Mouse (Mus musculus) stomach, embryonic 15.5 days (tissue): ENCODE data around the gene Pcca. TPM values are rescaled to one million over a fixed set of nuclear protein-coding genes. Genes with fewer than 3 reads are reported as not detected.

ENCODE experiments used
- ATAC-seq: fragments of 200-750 bp; cut with Nextera tagmentation; 2 replicates; pipeline ENCODE4 v1.8.0; 2017; ENCODE audit warnings: low read depth, moderate number of reproducible peaks, moderate TSS enrichment; ENCODE audit not compliant: insufficient read depth, low FRiP score
- H3K27ac ChIP-seq: fragments of 300-500 bp; sonication (generic); 2 replicates; pipeline ENCODE4 v1.5.1; 2015; ENCODE audit warnings: mild to moderate bottlenecking, inconsistent platforms
- H3K27me3 ChIP-seq: fragments of 300-500 bp; sonication (generic); replicated peaks from 2 replicates; pipeline ENCODE4 v1.6.1; 2015; ENCODE audit warnings: inconsistent platforms
- H3K36me3 ChIP-seq: fragments of 300-500 bp; sonication (generic); 2 replicates; pipeline ENCODE4 v1.6.1; 2015; ENCODE audit warnings: inconsistent platforms
- H3K4me1 ChIP-seq: fragments of 300-500 bp; sonication (generic); 2 replicates; pipeline ENCODE4 v1.6.1; 2015; ENCODE audit warnings: inconsistent platforms
- H3K4me2 ChIP-seq: fragments of 300-500 bp; sonication (generic); 2 replicates; pipeline ENCODE4 v1.6.1; 2015; ENCODE audit warnings: mild to moderate bottlenecking, inconsistent platforms
- H3K4me3 ChIP-seq: fragments of 300-500 bp; sonication (generic); replicated peaks from 2 replicates; pipeline ENCODE4 v1.5.1; 2015; ENCODE audit warnings: inconsistent platforms
- H3K9ac ChIP-seq: fragments of 300-500 bp; sonication (generic); 2 replicates; pipeline ENCODE4 v1.6.1; 2015; ENCODE audit warnings: inconsistent platforms
- H3K9me3 ChIP-seq: fragments of 300-500 bp; sonication (generic); 2 replicates; pipeline ENCODE4 v1.6.1; 2016; ENCODE audit warnings: inconsistent platforms
- WGBS: fragments of 180-500 bp; shearing (Covaris S2); methylation state at CpG from one replicate; pipeline ENCODE4 v1.1.7; 2015; 5-methylcytosine and 5-hydroxymethylcytosine counted together
- polyA plus RNA-seq: library from polyadenylated mRNA; unstranded; fragments of >200 nt; fragmentation: Nextera tagmentation; extraction: Ambion mirVana; gene quantifications from 2 replicates; pipeline ENCODE4 v1.2.1, GENCODE M21; 2015

Gene Pcca
- polyA plus RNA-seq, 1 experiment from 2014 or later, result 19.2 TPM

- Histone ChIP-seq H3K9me3 (no peaks in the 10 kb centered on the region), H3K4me1 (no peaks in the 10 kb centered on the region), H3K36me3 (no peaks in the 10 kb centered on the region), H3K4me3 (no peak overlapping the region), H3K9ac (no peak overlapping the region), H3K27me3 (no peaks in the 10 kb centered on the region), H3K27ac (no peak overlapping the region), H3K4me2 (no peak overlapping the region)
- no peak for ATAC-seq
- 38% methylated on average over 4 of the region's 4 CpGs for WGBS
Measured at GRCm38 (mm10) chr14:122721750-122722149, 187.6 kb downstream of the Pcca start.

GRCm38 (mm10) chr14:122726456-122726855 is 192.3 kb downstream of the Pcca start:
- H3K27me3 ChIP-seq, result no peaks in the 10 kb centered on the region
- no peak overlapping the region for H3K9ac ChIP-seq
- 94% methylated on average over 1 of the region's 1 CpGs for WGBS
- H3K4me3 ChIP-seq, result no peak overlapping the region
- no peaks in the 10 kb centered on the region for H3K4me1 ChIP-seq
- H3K4me2 ChIP-seq, result no peak overlapping the region
- no peak overlapping the region for H3K27ac ChIP-seq
- ATAC-seq, result no peak
- no peaks in the 10 kb centered on the region for H3K9me3 ChIP-seq
- no peaks in the 10 kb centered on the region for H3K36me3 ChIP-seq

GRCm38 (mm10) chr14:122729431-122730073 is 195.4 kb downstream of the Pcca start:
- Histone ChIP-seq H3K36me3 (no peaks in the 10 kb centered on the region), H3K9ac (no peak overlapping the region), H3K4me2 (no peak overlapping the region), H3K4me3 (no peak overlapping the region), H3K4me1 (no peaks in the 10 kb centered on the region), H3K27ac (no peak overlapping the region), H3K27me3 (no peaks in the 10 kb centered on the region), H3K9me3 (no peaks in the 10 kb centered on the region)
- 69% methylated on average over 4 of the region's 4 CpGs for WGBS
- no peak for ATAC-seq

- H3K27ac ChIP-seq, result no peak overlapping the region
- H3K36me3 ChIP-seq, result no peaks in the 10 kb centered on the region
- WGBS, result 60% methylated on average over 4 of the region's 4 CpGs
Measured at GRCm38 (mm10) chr14:122730921-122731551, 196.9 kb downstream of the Pcca start.

GRCm38 (mm10) chr14:122736806-122737205 is 202.7 kb downstream of the Pcca start:
- no peaks in the 10 kb centered on the region for H3K9me3 ChIP-seq
- ATAC-seq, result no peak
- no peak overlapping the region for H3K4me2 ChIP-seq
- no peak overlapping the region for H3K4me3 ChIP-seq
- H3K27ac ChIP-seq, result no peak overlapping the region
- no peaks in the 10 kb centered on the region for H3K27me3 ChIP-seq
- H3K9ac ChIP-seq, result no peak overlapping the region
- H3K4me1 ChIP-seq, result no peaks in the 10 kb centered on the region
- H3K36me3 ChIP-seq, result no peaks in the 10 kb centered on the region

More at GRCm38 (mm10) chr14:122730921-122731551, 196.9 kb downstream of the Pcca start:
- Histone ChIP-seq H3K27me3 (no peaks in the 10 kb centered on the region), H3K9me3 (no peaks in the 10 kb centered on the region), H3K4me3 (no peak overlapping the region), H3K4me1 (no peaks in the 10 kb centered on the region), H3K4me2 (no peak overlapping the region), H3K9ac (no peak overlapping the region)
- ATAC-seq, result no peak

- Histone ChIP-seq H3K4me1 (no peaks in the 10 kb centered on the region), H3K4me3 (no peak overlapping the region), H3K27ac (no peak overlapping the region), H3K9ac (no peak overlapping the region), H3K9me3 (no peaks in the 10 kb centered on the region), H3K4me2 (no peak overlapping the region), H3K36me3 (no peaks in the 10 kb centered on the region), H3K27me3 (no peaks in the 10 kb centered on the region)
- WGBS, result 61% methylated on average over 3 of the region's 3 CpGs
- no peak for ATAC-seq
Measured at GRCm38 (mm10) chr14:122747860-122748842, 214.0 kb downstream of the Pcca start.

GRCm38 (mm10) chr14:122751552-122751951 is 217.4 kb downstream of the Pcca start:
- Histone ChIP-seq H3K9ac (no peak overlapping the region), H3K4me2 (no peak overlapping the region), H3K27ac (no peak overlapping the region), H3K9me3 (no peaks in the 10 kb centered on the region), H3K27me3 (no peaks in the 10 kb centered on the region), H3K4me3 (no peak overlapping the region), H3K36me3 (no peaks in the 10 kb centered on the region), H3K4me1 (no peaks in the 10 kb centered on the region)
- 82% methylated on average over 1 of the region's 1 CpGs for WGBS
- no peak for ATAC-seq

- no peak overlapping the region for H3K27ac ChIP-seq
- H3K9me3 ChIP-seq, result no peaks in the 10 kb centered on the region
- 61% methylated on average over 2 of the region's 2 CpGs for WGBS
- no peaks in the 10 kb centered on the region for H3K36me3 ChIP-seq
- no peak overlapping the region for H3K9ac ChIP-seq
- H3K4me3 ChIP-seq, result no peak overlapping the region
- H3K4me1 ChIP-seq, result no peaks in the 10 kb centered on the region
- no peaks in the 10 kb centered on the region for H3K27me3 ChIP-seq
- ATAC-seq, result no peak
- H3K4me2 ChIP-seq, result no peak overlapping the region
Measured at GRCm38 (mm10) chr14:122753278-122753677, 219.2 kb downstream of the Pcca start.

- H3K36me3 ChIP-seq, result no peaks in the 10 kb centered on the region
- no peaks in the 10 kb centered on the region for H3K27me3 ChIP-seq
- ATAC-seq, result no peak
- no peaks in the 10 kb centered on the region for H3K9me3 ChIP-seq
- H3K4me1 ChIP-seq, result no peaks in the 10 kb centered on the region
- H3K4me3 ChIP-seq, result no peak overlapping the region
- H3K9ac ChIP-seq, result no peak overlapping the region
- no peak overlapping the region for H3K4me2 ChIP-seq
- 84% methylated on average over 3 of the region's 3 CpGs for WGBS
- no peak overlapping the region for H3K27ac ChIP-seq
Measured at GRCm38 (mm10) chr14:122754311-122754710, 220.2 kb downstream of the Pcca start.

GRCm38 (mm10) chr14:122755559-122755958 is 221.4 kb downstream of the Pcca start:
- H3K4me2 ChIP-seq, result no peak overlapping the region
- H3K27ac ChIP-seq, result no peak overlapping the region
- WGBS, result 70% methylated on average over 13 of the region's 13 CpGs
- H3K9me3 ChIP-seq, result no peaks in the 10 kb centered on the region
- H3K4me1 ChIP-seq, result no peaks in the 10 kb centered on the region
- H3K9ac ChIP-seq, result no peak overlapping the region
- H3K36me3 ChIP-seq, result no peaks in the 10 kb centered on the region
- no peak for ATAC-seq
- H3K27me3 ChIP-seq, result no peaks in the 10 kb centered on the region
- no peak overlapping the region for H3K4me3 ChIP-seq

- Histone ChIP-seq H3K4me1 (no peaks in the 10 kb centered on the region), H3K9ac (no peak overlapping the region)
- no peak for ATAC-seq
Measured at GRCm38 (mm10) chr14:122756671-122757070, 222.5 kb downstream of the Pcca start.

GRCm38 (mm10) chr14:122759890-122760289 is 225.8 kb downstream of the Pcca start:
- H3K27ac ChIP-seq, result no peak overlapping the region
- no peak overlapping the region for H3K4me3 ChIP-seq
- no peaks in the 10 kb centered on the region for H3K4me1 ChIP-seq
- 53% methylated on average over 3 of the region's 3 CpGs for WGBS
- no peak for ATAC-seq
- H3K9ac ChIP-seq, result no peak overlapping the region
- H3K36me3 ChIP-seq, result no peaks in the 10 kb centered on the region
- H3K4me2 ChIP-seq, result no peak overlapping the region
- H3K27me3 ChIP-seq, result no peaks in the 10 kb centered on the region
- no peaks in the 10 kb centered on the region for H3K9me3 ChIP-seq

More at GRCm38 (mm10) chr14:122756671-122757070, 222.5 kb downstream of the Pcca start:
- H3K9me3 ChIP-seq, result no peaks in the 10 kb centered on the region
- no peaks in the 10 kb centered on the region for H3K36me3 ChIP-seq
- H3K27ac ChIP-seq, result no peak overlapping the region
- H3K4me2 ChIP-seq, result no peak overlapping the region
- H3K27me3 ChIP-seq, result no peaks in the 10 kb centered on the region
- 87% methylated on average over 1 of the region's 1 CpGs for WGBS
- H3K4me3 ChIP-seq, result no peak overlapping the region
